Mouse (Mus musculus) heart, embryonic 11.5 days (tissue): ENCODE measurements around the gene a. TPM values are rescaled to one million over a fixed set of nuclear protein-coding genes. Genes with fewer than 3 reads are reported as not detected.

Experiments
- ATAC-seq: fragments of 200-750 bp; cut with Nextera tagmentation; replicated peaks from 2 replicates; pipeline ENCODE4 v1.8.0; 2017; ENCODE audit warnings: moderate library complexity; ENCODE audit not compliant: insufficient number of reproducible peaks, low FRiP score, low TSS enrichment
- H3K27ac ChIP-seq: fragments of 300-500 bp; sonication (generic); 2 replicates; pipeline ENCODE4 v1.5.1; 2014; ENCODE audit warnings: mild to moderate bottlenecking, low read depth, low read length
- H3K27me3 ChIP-seq: fragments of 300-500 bp; sonication (generic); 2 replicates; pipeline ENCODE4 v1.6.1; 2014; ENCODE audit warnings: mild to moderate bottlenecking, low read length, mixed read lengths; ENCODE audit not compliant: control insufficient read depth, insufficient read depth
- H3K36me3 ChIP-seq: fragments of 300-500 bp; sonication (generic); 2 replicates; pipeline ENCODE4 v1.6.1; 2014; ENCODE audit warnings: mild to moderate bottlenecking, low read length, moderate library complexity, mixed read lengths; ENCODE audit not compliant: control insufficient read depth, insufficient read depth
- H3K4me1 ChIP-seq: fragments of 300-500 bp; sonication (generic); 2 replicates; pipeline ENCODE4 v1.6.1; 2014; ENCODE audit warnings: low read length; ENCODE audit not compliant: control insufficient read depth, insufficient read depth
- H3K4me2 ChIP-seq: fragments of 300-500 bp; sonication (generic); 2 replicates; pipeline ENCODE4 v1.6.1; 2014; ENCODE audit warnings: mild to moderate bottlenecking, moderate library complexity
- H3K4me3 ChIP-seq: fragments of 300-500 bp; sonication (generic); 2 replicates; pipeline ENCODE4 v1.5.1; 2014; ENCODE audit warnings: low read depth, low read length
- H3K9ac ChIP-seq: fragments of 300-500 bp; sonication (generic); 2 replicates; pipeline ENCODE4 v1.6.1; 2014; ENCODE audit warnings: mild to moderate bottlenecking, low read depth, low read length, moderate library complexity
- H3K9me3 ChIP-seq: fragments of 300-500 bp; sonication (generic); replicated peaks from 2 replicates; pipeline ENCODE4 v1.6.1; 2016; ENCODE audit warnings: low read length; ENCODE audit not compliant: control insufficient read depth
- WGBS: fragments of 180-500 bp; shearing (Covaris S2); extraction: QIAGEN DNeasy Blood & Tissue Kit; methylation state at CpG from one replicate; pipeline ENCODE4 v1.1.7; 2014; ENCODE audit not compliant: insufficient replicate concordance; 5-methylcytosine and 5-hydroxymethylcytosine counted together
- polyA plus RNA-seq: library from polyadenylated mRNA; unstranded; fragments of >200 nt; fragmentation: Nextera tagmentation; extraction: Ambion mirVana; gene quantifications from 2 replicates; pipeline ENCODE4 v1.2.1, GENCODE M21; 2014

a gene
- polyA plus RNA-seq, 1 experiment from 2014 or later: 0.34 TPM

GRCm38 (mm10) chr2:154848086-154848485 is 56.9 kb downstream of the a start:
- no peak for ATAC-seq
- no peak overlapping the region for H3K4me3 ChIP-seq
- H3K9me3 ChIP-seq: no peaks in the 10 kb centered on the region
- no peaks in the 10 kb centered on the region for H3K36me3 ChIP-seq
- no peaks in the 10 kb centered on the region for H3K27me3 ChIP-seq
- H3K9ac ChIP-seq: no peak overlapping the region
- no peak overlapping the region for H3K27ac ChIP-seq
- no peak overlapping the region for H3K4me2 ChIP-seq
- H3K4me1 ChIP-seq: no peaks in the 10 kb centered on the region

- no peak for ATAC-seq
- no peaks in the 10 kb centered on the region for H3K9me3 ChIP-seq
- no peaks in the 10 kb centered on the region for H3K27me3 ChIP-seq
- peaks cover 9% of the 10 kb centered on the region for H3K36me3 ChIP-seq
- no peak overlapping the region for H3K9ac ChIP-seq
- H3K4me1 ChIP-seq: peaks cover 9% of the 10 kb centered on the region
- no peak overlapping the region for H3K4me2 ChIP-seq
- H3K4me3 ChIP-seq: no peak overlapping the region
- H3K27ac ChIP-seq: no peak overlapping the region
- WGBS: 80% methylated on average over 1 of the region's 1 CpGs
Observed at GRCm38 (mm10) chr2:154855383-154855782, 64.2 kb downstream of the a start.

- no peaks in the 10 kb centered on the region for H3K4me1 ChIP-seq
- H3K4me2 ChIP-seq: no peak overlapping the region
- no peak overlapping the region for H3K27ac ChIP-seq
- H3K4me3 ChIP-seq: no peak overlapping the region
- no peak for ATAC-seq
- peaks cover 30% of the 10 kb centered on the region for H3K36me3 ChIP-seq
- WGBS: 93% methylated on average over 13 of the region's 13 CpGs
- no peak overlapping the region for H3K9ac ChIP-seq
- no peaks in the 10 kb centered on the region for H3K27me3 ChIP-seq
- H3K9me3 ChIP-seq: no peaks in the 10 kb centered on the region
Observed at GRCm38 (mm10) chr2:154863672-154864071, 72.5 kb downstream of the a start.

GRCm38 (mm10) chr2:154865696-154866095 is 74.5 kb downstream of the a start:
- no peaks in the 10 kb centered on the region for H3K4me1 ChIP-seq
- no peak overlapping the region for H3K27ac ChIP-seq
- no peak for ATAC-seq
- H3K4me2 ChIP-seq: no peak overlapping the region
- no peak overlapping the region for H3K4me3 ChIP-seq
- 72% methylated on average over 3 of the region's 3 CpGs for WGBS
- H3K27me3 ChIP-seq: no peaks in the 10 kb centered on the region
- no peaks in the 10 kb centered on the region for H3K9me3 ChIP-seq
- H3K36me3 ChIP-seq: peaks cover 31% of the 10 kb centered on the region
- no peak overlapping the region for H3K9ac ChIP-seq

GRCm38 (mm10) chr2:154868106-154868505 is 76.9 kb downstream of the a start:
- 100% methylated on average over 1 of the region's 1 CpGs for WGBS
- no peak overlapping the region for H3K9ac ChIP-seq

GRCm38 (mm10) chr2:154869954-154870641 is 78.9 kb downstream of the a start:
- Histone ChIP-seq H3K36me3 (peaks cover 26% of the 10 kb centered on the region), H3K9ac (no peak overlapping the region), H3K4me1 (no peaks in the 10 kb centered on the region), H3K27ac (no peak overlapping the region), H3K27me3 (no peaks in the 10 kb centered on the region), H3K4me2 (no peak overlapping the region), H3K4me3 (no peak overlapping the region), H3K9me3 (no peaks in the 10 kb centered on the region)
- no peak for ATAC-seq

More at GRCm38 (mm10) chr2:154868106-154868505, 76.9 kb downstream of the a start:
- Histone ChIP-seq H3K4me3 (no peak overlapping the region), H3K4me1 (no peaks in the 10 kb centered on the region), H3K27me3 (no peaks in the 10 kb centered on the region), H3K36me3 (peaks cover 36% of the 10 kb centered on the region), H3K4me2 (no peak overlapping the region), H3K9me3 (no peaks in the 10 kb centered on the region), H3K27ac (no peak overlapping the region)
- ATAC-seq: no peak

- Histone ChIP-seq H3K4me3 (no peak overlapping the region), H3K9me3 (no peaks in the 10 kb centered on the region), H3K9ac (no peak overlapping the region), H3K27ac (no peak overlapping the region), H3K27me3 (no peaks in the 10 kb centered on the region), H3K4me2 (no peak overlapping the region), H3K36me3 (peaks cover 19% of the 10 kb centered on the region), H3K4me1 (no peaks in the 10 kb centered on the region)
- WGBS: 88% methylated on average over 2 of the region's 2 CpGs
- ATAC-seq: no peak
Observed at GRCm38 (mm10) chr2:154876621-154877020, 85.4 kb downstream of the a start.

- Histone ChIP-seq H3K4me1 (peaks cover 5% of the 10 kb centered on the region; the same call in 1 of the 2 replicates), H3K27me3 (no peaks in the 10 kb centered on the region), H3K9ac (peak overlapping the region; percentile 93), H3K9me3 (no peaks in the 10 kb centered on the region), H3K4me3 (peak overlapping the region; percentile 71), H3K36me3 (peaks cover 7% of the 10 kb centered on the region; the same call in 1 of the 2 replicates), H3K27ac (no peak overlapping the region), H3K4me2 (peak overlapping the region; percentile 90)
- ATAC-seq: no peak
- WGBS: 14% methylated on average over 2 of the region's 2 CpGs
Observed at GRCm38 (mm10) chr2:154891585-154891984, 100.4 kb downstream of the a start.
